Mouse (Mus musculus): ENCODE measurements around the gene Cit.

DNA sequence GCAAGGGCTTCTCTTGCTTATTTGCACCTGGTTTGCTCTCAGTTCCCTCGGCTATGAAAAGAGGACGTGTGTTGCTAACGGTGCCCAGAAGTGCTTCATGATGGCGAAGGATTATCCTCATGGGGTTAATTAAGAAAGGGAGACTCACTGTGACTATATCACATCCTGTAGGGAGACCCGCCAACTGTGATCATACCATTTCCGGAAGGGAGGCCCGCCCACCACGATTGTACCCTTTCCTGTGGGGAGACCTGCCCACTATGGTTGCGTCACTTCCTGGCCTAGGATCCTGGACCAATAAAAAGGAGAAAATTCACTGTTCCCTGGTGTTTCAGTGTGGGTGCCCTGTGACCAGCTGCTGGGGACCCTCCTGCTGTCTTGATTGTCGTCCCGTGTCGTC, 9.3 kb downstream of the Cit start:
- TF ChIP-seq POLR2AphosphoS5 (IDR thresholded peaks at IDR 0.05; ENCODE audit: borderline replicate concordance, low read depth, low read length) (no peak), CTCF (IDR thresholded peaks at IDR 0.05 in 2 of 3, conservative IDR thresholded peaks at IDR 0.05 in 1 of 3; ENCODE audit: control insufficient read depth in 1 of 3, insufficient read depth in 1 of 3, low read depth in 2 of 3, low read length in 3 of 3, poor library complexity in 1 of 3, severe bottlenecking in 1 of 3) (no peak), TCF12 (IDR thresholded peaks at IDR 0.05; ENCODE audit: low read depth, low read length) (no peak), MAFK (IDR thresholded peaks at IDR 0.05; ENCODE audit: borderline replicate concordance, low read depth, low read length) (no peak), POLR2A (IDR thresholded peaks at IDR 0.05; ENCODE audit: control insufficient read depth in 1 of 2, insufficient read depth in 1 of 2, low read depth in 1 of 2, low read length in 2 of 2, poor library complexity in 1 of 2) (no peak), BHLHE40 (IDR thresholded peaks at IDR 0.05; ENCODE audit: borderline replicate concordance, low read depth, low read length) (no peak), RCOR1 (IDR thresholded peaks at IDR 0.05; ENCODE audit: low read depth, low read length) (no peak)

All from MEL (cell line).